Mouse (Mus musculus) ES-Bruce4 (cell line): Measurements from ENCODE around the gene Serinc1. TPM values are rescaled to one million over a fixed set of nuclear protein-coding genes. Genes with fewer than 3 reads are reported as not detected.

Experiments
- H3K27ac ChIP-seq: 2 replicates; pipeline ENCODE4 v1.5.1; 2012; ENCODE audit warnings: low read length, inconsistent platforms; ENCODE audit not compliant: insufficient read depth
- H3K27me3 ChIP-seq: 2 replicates; pipeline ENCODE4 v1.6.1; 2012; ENCODE audit warnings: mild to moderate bottlenecking, low read length, inconsistent platforms; ENCODE audit not compliant: control insufficient read depth, poor library complexity, insufficient read depth, severe bottlenecking
- H3K36me3 ChIP-seq: 2 replicates; pipeline ENCODE4 v1.6.1; 2012; ENCODE audit warnings: inconsistent platforms, mild to moderate bottlenecking, low read length, moderate library complexity; ENCODE audit not compliant: control insufficient read depth, poor library complexity, insufficient read depth, severe bottlenecking
- H3K4me1 ChIP-seq: one replicate; pipeline ENCODE4 v1.8.1; 2011; ENCODE audit warnings: low read length; ENCODE audit not compliant: control insufficient read depth, insufficient read depth
- H3K4me3 ChIP-seq: 2 replicates; pipeline ENCODE4 v1.5.1; 2011; ENCODE audit warnings: low read depth, mild to moderate bottlenecking, low read length
- H3K9ac ChIP-seq: 2 replicates; pipeline ENCODE4 v1.6.1; 2012; ENCODE audit warnings: low read depth, mild to moderate bottlenecking, inconsistent platforms; ENCODE audit not compliant: poor library complexity, severe bottlenecking
- H3K9me3 ChIP-seq: replicated peaks from 2 replicates; pipeline ENCODE4 v1.6.1; 2012; ENCODE audit warnings: mild to moderate bottlenecking, low read length, inconsistent platforms; ENCODE audit not compliant: control insufficient read depth, poor library complexity, insufficient read depth, severe bottlenecking
- CTCF ChIP-seq: IDR thresholded peaks from one replicate; pipeline ENCODE4 v1.8.1; 2011; ENCODE audit warnings: low read depth, low read length
- EP300 ChIP-seq: IDR thresholded peaks from 2 replicates; pipeline ENCODE4 v1.6.1; 2011; ENCODE audit warnings: low read depth, low read length; ENCODE audit not compliant: insufficient read depth
- POLR2A ChIP-seq: IDR thresholded peaks from one replicate; pipeline ENCODE4 v1.8.1; 2011; ENCODE audit warnings: low read length; ENCODE audit not compliant: insufficient read depth
- polyA plus RNA-seq: library from polyadenylated mRNA; stranded (reverse); fragments of >200 nt; gene quantifications from 2 replicates; pipeline ENCODE4 v1.2.4, GENCODE M21; 2011; ENCODE audit warnings: low read depth; ENCODE audit not compliant: missing spikeins, insufficient read depth, insufficient read length

Gene Serinc1
- polyA plus RNA-seq = 63.6 and 75.0 TPM in 2 replicates

DNA sequence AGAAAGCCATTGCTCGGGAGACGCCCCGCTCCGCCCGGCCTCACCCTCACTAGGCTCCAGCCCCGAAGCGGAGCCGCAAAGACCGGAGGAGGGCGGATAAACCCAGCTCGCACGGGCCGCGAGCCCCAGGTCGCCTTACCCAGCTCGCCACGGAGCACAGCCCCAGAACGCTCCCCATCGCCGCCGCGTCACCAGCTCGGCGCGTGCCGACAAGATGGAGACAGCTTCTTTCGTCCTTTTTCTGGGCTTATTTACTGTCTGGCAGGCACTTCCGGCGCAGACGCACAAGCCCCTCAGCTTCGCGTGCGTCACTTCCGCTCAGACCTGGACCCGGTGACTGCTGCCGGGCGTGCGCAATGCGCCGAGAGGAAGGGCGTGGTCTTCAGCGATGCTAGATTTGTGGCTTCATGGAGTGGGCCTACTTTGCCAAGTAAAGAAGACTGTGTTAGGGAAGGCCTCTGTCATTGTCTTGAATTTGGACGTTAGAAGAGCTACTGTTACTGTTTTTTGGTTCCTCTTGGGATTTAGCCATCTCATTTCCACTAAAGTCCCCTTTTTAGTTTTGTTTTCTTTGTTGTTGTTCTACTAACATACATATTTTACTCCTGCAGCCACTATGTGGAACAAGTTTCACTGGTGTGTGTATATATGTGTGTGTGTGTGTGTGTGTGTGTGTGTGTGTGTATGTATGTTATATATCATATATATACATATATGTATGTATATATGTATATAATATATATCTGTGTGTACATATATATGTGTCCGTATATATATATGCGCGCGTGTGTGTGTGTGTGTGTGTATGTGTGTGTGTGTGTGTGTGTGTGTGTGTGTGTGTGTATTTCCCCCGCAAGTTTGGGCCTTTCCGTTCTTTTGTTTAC lies at the start of gene Serinc1:
Gene Serinc1, minus strand, starts transcription at position 313 of the 884 bp plus-strand sequence.
- no peak within 1 kb of the TSS for H3K27ac ChIP-seq
- no peaks in the 10 kb centered on the region; the same call in 1 of the 2 replicates for H3K9me3 ChIP-seq
- no peaks in the 10 kb centered on the region for H3K4me1 ChIP-seq
- H3K9ac ChIP-seq = peak within 1 kb of the TSS; percentile 71
- H3K36me3 ChIP-seq = peaks cover 2% of the 10 kb centered on the region; the same call in 1 of the 2 replicates
- H3K27me3 ChIP-seq = no peaks in the 10 kb centered on the region
- TF ChIP-seq POLR2A (peak; percentile 32), EP300 (0 out of 2 replicates have a peak, but pooled peaks have one; percentile 21), CTCF (no peak)
- peak within 1 kb of the TSS; percentile 72 for H3K4me3 ChIP-seq

GRCm38 (mm10) chr10:57576721-57577120 lies 44.4 kb upstream of the Serinc1 start:
- no peaks in the 10 kb centered on the region for H3K36me3 ChIP-seq
- TF ChIP-seq POLR2A (no peak), CTCF (no peak), EP300 (no peak)
- H3K4me3 ChIP-seq = no peak overlapping the region
- no peaks in the 10 kb centered on the region for H3K4me1 ChIP-seq
- H3K9me3 ChIP-seq = no peaks in the 10 kb centered on the region
- no peak overlapping the region for H3K9ac ChIP-seq
- no peak overlapping the region for H3K27ac ChIP-seq
- H3K27me3 ChIP-seq = no peaks in the 10 kb centered on the region

- H3K27me3 ChIP-seq = no peaks in the 10 kb centered on the region
- peaks cover 1% of the 10 kb centered on the region for H3K4me1 ChIP-seq
- H3K4me3 ChIP-seq = no peak overlapping the region
- H3K9ac ChIP-seq = no peak overlapping the region
- TF ChIP-seq EP300 (0 out of 2 replicates have a peak, but pooled peaks have one; percentile 39), POLR2A (no peak), CTCF (no peak)
- no peaks in the 10 kb centered on the region for H3K36me3 ChIP-seq
- no peak overlapping the region for H3K27ac ChIP-seq
- H3K9me3 ChIP-seq = no peaks in the 10 kb centered on the region
These were observed 39.8 kb upstream of the Serinc1 start for GRCm38 (mm10) chr10:57572130-57572529.

GRCm38 (mm10) chr10:57571211-57571730 lies 38.9 kb upstream of the Serinc1 start:
- Histone ChIP-seq H3K27me3 (no peaks in the 10 kb centered on the region), H3K4me3 (no peak overlapping the region), H3K27ac (no peak overlapping the region), H3K36me3 (no peaks in the 10 kb centered on the region), H3K9ac (no peak overlapping the region), H3K9me3 (no peaks in the 10 kb centered on the region), H3K4me1 (peaks cover 1% of the 10 kb centered on the region)
- TF ChIP-seq EP300 = no peak
- no peak for TF ChIP-seq CTCF
- no peak for TF ChIP-seq POLR2A

DNA sequence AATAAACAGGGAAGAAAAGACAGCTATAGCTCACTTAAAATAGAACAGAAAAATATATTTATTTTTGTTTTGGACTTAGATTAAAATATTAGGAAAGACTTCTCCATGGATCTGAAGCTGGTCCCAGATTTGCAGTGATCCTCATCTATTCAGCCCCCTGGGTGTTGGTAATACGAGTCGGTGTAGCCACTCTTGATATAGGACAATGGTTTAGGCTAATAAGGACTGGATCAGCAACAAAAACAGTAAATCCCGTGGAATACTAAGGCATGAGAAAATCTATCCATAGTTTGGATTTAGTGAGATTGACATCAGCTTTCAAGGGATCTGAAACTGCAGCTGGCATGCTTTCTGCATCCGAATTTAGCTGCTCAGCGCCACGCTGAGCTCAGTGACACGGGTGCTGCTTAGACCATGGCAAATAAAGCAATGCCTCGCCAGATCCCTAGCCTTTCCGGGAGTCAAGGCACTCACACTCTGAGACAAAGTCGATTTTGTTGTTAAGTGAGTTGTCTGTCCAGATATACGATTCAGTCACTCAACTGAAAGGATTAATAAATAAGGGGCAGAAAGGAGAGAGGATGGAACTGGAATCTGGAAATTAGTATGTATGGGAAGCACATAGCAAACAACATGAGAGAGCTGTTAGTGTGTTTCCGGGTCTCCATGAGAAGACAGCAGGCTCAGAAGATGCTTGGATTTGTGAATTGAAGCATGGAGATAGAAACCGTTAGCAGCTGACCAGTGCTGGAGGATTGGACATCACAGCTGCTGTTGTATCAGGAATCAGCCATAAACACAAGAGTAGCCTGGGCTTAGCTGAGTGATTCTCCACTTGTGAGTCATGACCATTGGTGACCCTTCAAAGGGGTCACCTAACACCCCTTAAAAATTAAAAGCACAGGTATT lies 36.9 kb upstream of the Serinc1 start:
- TF ChIP-seq CTCF = no peak
- no peak for TF ChIP-seq POLR2A
- TF ChIP-seq EP300 = no peak
- peaks cover 1% of the 10 kb centered on the region for H3K4me1 ChIP-seq
- no peaks in the 10 kb centered on the region for H3K36me3 ChIP-seq
- H3K9ac ChIP-seq = no peak overlapping the region
- no peak overlapping the region for H3K4me3 ChIP-seq
- no peak overlapping the region for H3K27ac ChIP-seq
- no peaks in the 10 kb centered on the region for H3K27me3 ChIP-seq
- H3K9me3 ChIP-seq = no peaks in the 10 kb centered on the region
